Mouse (Mus musculus) cortical plate, adult 2 months (tissue): ENCODE measurements around the gene Hk1.

Experiments used
- CTCF ChIP-seq: fragments of 200-500 bp; IDR thresholded peaks from 2 replicates; pipeline ENCODE4 v1.5.1; 2011; ENCODE audit warnings: mild to moderate bottlenecking, control low read depth, low read length; ENCODE audit not compliant: insufficient read depth; ENCODE audit errors: extremely low read depth
- POLR2A ChIP-seq: fragments of 200-500 bp; IDR thresholded peaks from 2 replicates; pipeline ENCODE4 v1.6.1; 2011; ENCODE audit warnings: mild to moderate bottlenecking, low read length, control low read depth; ENCODE audit not compliant: insufficient read depth; ENCODE audit errors: extremely low read depth

DNA sequence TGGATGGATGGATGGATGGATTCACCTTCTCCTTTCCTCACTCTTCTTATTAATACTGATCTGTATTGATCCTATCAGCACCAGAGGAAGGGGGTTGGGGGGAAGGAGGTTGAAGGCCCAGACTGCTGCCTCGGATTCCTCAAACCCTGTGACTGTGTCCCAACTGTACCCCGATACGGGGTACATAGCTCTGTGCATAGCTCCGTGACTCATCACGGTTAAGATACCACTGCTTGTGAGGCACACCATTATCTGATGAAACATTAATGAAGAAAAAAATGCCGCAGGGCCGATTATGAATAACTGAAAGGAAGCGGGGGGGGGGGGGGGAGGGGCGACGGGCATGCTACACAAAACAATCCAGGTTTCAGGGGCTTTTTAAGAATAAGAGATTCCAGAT lies 66.6 kb downstream of the Hk1 start:
- TF ChIP-seq CTCF (no peak), POLR2A (no peak)
